Mouse (Mus musculus) embryonic fibroblast, embryonic 13.5 days (primary cell): ENCODE data around the gene Gm20458. TPM values are rescaled to one million over a fixed set of nuclear protein-coding genes. Genes with fewer than 3 reads are reported as not detected.

ENCODE experiments used
- H3K27ac ChIP-seq: 2 replicates; pipeline ENCODE4 v1.5.1; 2012; ENCODE audit warnings: low read length, control low read depth, inconsistent platforms; ENCODE audit not compliant: insufficient read depth
- H3K4me1 ChIP-seq: 2 replicates; pipeline ENCODE4 v1.6.1; 2011; ENCODE audit warnings: low read length; ENCODE audit not compliant: control insufficient read depth, insufficient read depth
- H3K4me3 ChIP-seq: 2 replicates; pipeline ENCODE4 v1.5.1; 2011; ENCODE audit warnings: mild to moderate bottlenecking, control low read depth, low read length; ENCODE audit not compliant: insufficient read depth
- CTCF ChIP-seq: IDR thresholded peaks from 2 replicates; pipeline ENCODE4 v1.5.1; 2011; ENCODE audit warnings: mild to moderate bottlenecking, control low read depth, low read length, moderate library complexity, borderline replicate concordance; ENCODE audit not compliant: insufficient read depth
- POLR2A ChIP-seq: IDR thresholded peaks from 2 replicates; pipeline ENCODE4 v1.6.1; 2011; ENCODE audit warnings: low read depth, mild to moderate bottlenecking, control low read depth, low read length, moderate library complexity
- polyA plus RNA-seq: library from polyadenylated mRNA; stranded (reverse); fragments of >200 nt; gene quantifications from 2 replicates; pipeline ENCODE4 v1.2.4, GENCODE M21; 2011; ENCODE audit warnings: low read depth; ENCODE audit not compliant: missing spikeins, insufficient read length

Gm20458 gene
- polyA plus RNA-seq, 1 experiment: 4.1 TPM

GRCm38 (mm10) chr2:164496847-164497690, 36.3 kb downstream of the Gm20458 start, which contains the start of gene Pigt:
Gene Pigt, plus strand, starts transcription at chr2:164497520.
- no peak within 1 kb of the TSS for H3K27ac ChIP-seq

GRCm38 (mm10) chr2:164497691-164498268, 37.0 kb downstream of the Gm20458 start:
- no peaks in the 10 kb centered on the region for H3K4me1 ChIP-seq
- no peak overlapping the region for H3K27ac ChIP-seq
- peak overlapping the region; percentile 82 for H3K4me3 ChIP-seq
- TF ChIP-seq POLR2A: no peak
- TF ChIP-seq CTCF: no peak

More at GRCm38 (mm10) chr2:164496847-164497690, 36.3 kb downstream of the Gm20458 start, which contains the start of gene Pigt:
- peak within 1 kb of the TSS; percentile 82 for H3K4me3 ChIP-seq
- peak; percentile 88 for TF ChIP-seq POLR2A
- no peak for TF ChIP-seq CTCF
- no peaks in the 10 kb centered on the region for H3K4me1 ChIP-seq

- no peak overlapping the region for H3K27ac ChIP-seq
- H3K4me1 ChIP-seq: no peaks in the 10 kb centered on the region
- TF ChIP-seq POLR2A (no peak), CTCF (no peak)
- no peak overlapping the region for H3K4me3 ChIP-seq
Measured at GRCm38 (mm10) chr2:164499317-164499716, 38.5 kb downstream of the Gm20458 start.

GRCm38 (mm10) chr2:164500511-164500910, 39.7 kb downstream of the Gm20458 start:
- H3K4me1 ChIP-seq: no peaks in the 10 kb centered on the region
- no peak overlapping the region for H3K4me3 ChIP-seq
- H3K27ac ChIP-seq: no peak overlapping the region
- TF ChIP-seq CTCF: no peak
- no peak for TF ChIP-seq POLR2A

- H3K4me3 ChIP-seq: no peak overlapping the region
- H3K27ac ChIP-seq: no peak overlapping the region
- no peaks in the 10 kb centered on the region for H3K4me1 ChIP-seq
- TF ChIP-seq CTCF: no peak
- TF ChIP-seq POLR2A: no peak
Measured at GRCm38 (mm10) chr2:164504919-164505318, 44.2 kb downstream of the Gm20458 start.

- no peak overlapping the region for H3K27ac ChIP-seq
- TF ChIP-seq CTCF: no peak
- TF ChIP-seq POLR2A: no peak
- H3K4me3 ChIP-seq: no peak overlapping the region
- H3K4me1 ChIP-seq: no peaks in the 10 kb centered on the region
Measured at GRCm38 (mm10) chr2:164505619-164506347, 45.0 kb downstream of the Gm20458 start.

- Histone ChIP-seq H3K4me1 (no peaks in the 10 kb centered on the region), H3K27ac (no peak overlapping the region), H3K4me3 (no peak overlapping the region)
- TF ChIP-seq POLR2A (no peak), CTCF (no peak)
Measured at GRCm38 (mm10) chr2:164507811-164508210, 47.0 kb downstream of the Gm20458 start.

- no peaks in the 10 kb centered on the region for H3K4me1 ChIP-seq
- no peak overlapping the region for H3K27ac ChIP-seq
- TF ChIP-seq POLR2A (no peak), CTCF (no peak)
- no peak overlapping the region for H3K4me3 ChIP-seq
Measured at GRCm38 (mm10) chr2:164510621-164511190, 49.9 kb downstream of the Gm20458 start.

- H3K4me3 ChIP-seq: no peak overlapping the region
- no peaks in the 10 kb centered on the region for H3K4me1 ChIP-seq
- H3K27ac ChIP-seq: no peak overlapping the region
- TF ChIP-seq CTCF (no peak), POLR2A (no peak)
Measured at GRCm38 (mm10) chr2:164512121-164512909, 51.5 kb downstream of the Gm20458 start.
